Mouse (Mus musculus): ENCODE measurements at regions not wholly inside any gene's neighbourhood (a gene's known extent, or its start where the extent isn't known, plus 50 kb on each side); places are given as distances from the start of the nearest gene placed in this dataset.

- no peak for DNase-seq
Observed at GRCm38 (mm10) chr12:6211266-6211665, 835.8 kb upstream of the Klhl29 start.

GRCm38 (mm10) chr12:6189232-6189631, 813.8 kb upstream of the Klhl29 start:
- no peak for DNase-seq

GRCm38 (mm10) chr12:6168795-6169194, 793.3 kb upstream of the Klhl29 start:
- DNase-seq, result no peak

DNA sequence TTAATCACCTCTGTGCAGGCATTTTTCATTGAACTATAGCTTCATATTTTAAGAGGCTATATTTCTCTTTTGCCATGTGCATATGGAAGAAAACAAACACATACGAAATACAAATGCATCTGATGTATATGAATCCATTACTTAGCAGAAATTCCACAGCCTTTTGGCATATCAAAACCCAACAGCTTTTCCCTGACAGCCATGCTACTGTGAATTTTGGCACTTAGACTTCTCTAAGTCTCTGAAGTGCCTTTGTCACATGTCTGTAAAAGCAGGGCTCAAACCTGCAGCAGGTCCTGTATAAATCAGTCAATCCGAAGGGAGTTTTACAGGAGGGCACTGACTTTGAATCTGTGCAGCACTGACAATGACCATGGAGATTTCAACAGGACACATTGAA, 778.8 kb upstream of the Klhl29 start:
- no peak for DNase-seq

- no peak for DNase-seq
Observed at GRCm38 (mm10) chr12:6151476-6151875, 776.0 kb upstream of the Klhl29 start.

DNA sequence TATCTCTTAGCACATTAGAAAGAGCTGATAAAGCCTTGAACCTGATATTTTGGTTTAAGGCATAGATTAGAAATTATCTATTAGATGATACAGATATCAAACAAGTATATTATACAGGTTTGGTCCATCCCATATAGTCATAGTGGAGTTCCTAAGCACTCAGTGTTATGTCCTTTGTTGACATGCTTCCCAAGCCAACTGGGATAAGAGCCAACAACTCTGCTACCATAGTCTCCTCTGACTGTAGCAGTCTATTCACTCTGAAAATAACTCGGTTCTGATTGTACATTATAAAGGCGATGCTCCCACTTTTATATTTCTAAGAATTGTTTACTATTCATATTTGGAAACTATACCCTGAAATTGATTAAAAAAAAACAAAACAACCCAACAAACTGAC, 757.0 kb upstream of the Klhl29 start:
- no peak for DNase-seq

GRCm38 (mm10) chr12:6119557-6119956, 744.1 kb upstream of the Klhl29 start:
- no peak for DNase-seq

GRCm38 (mm10) chr12:6115254-6115653, 739.8 kb upstream of the Klhl29 start:
- DNase-seq, result no peak

DNA sequence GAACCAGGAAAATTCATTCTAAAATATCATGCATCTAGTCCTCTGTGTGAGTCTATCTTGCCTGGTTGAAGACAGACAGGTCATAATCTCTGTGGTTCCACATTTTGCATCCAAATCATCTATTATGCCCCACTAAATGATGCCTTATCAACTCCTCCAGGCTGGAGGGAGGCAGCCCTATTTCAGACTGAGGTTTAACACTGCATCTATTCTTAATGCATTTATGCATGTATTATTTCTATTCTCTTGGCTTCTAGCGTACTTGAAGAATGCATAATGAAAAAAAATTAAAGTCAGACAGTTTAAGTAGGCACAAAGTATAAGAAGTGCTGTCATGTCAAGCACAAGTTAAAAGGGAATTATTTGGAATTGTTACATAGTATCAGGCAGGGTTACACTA, 721.8 kb upstream of the Klhl29 start:
- no peak for DNase-seq

GRCm38 (mm10) chr12:6087627-6088350, 712.3 kb upstream of the Klhl29 start:
- DNase-seq, result no peak

- no peak for DNase-seq
Observed at GRCm38 (mm10) chr12:6087071-6087470, 711.6 kb upstream of the Klhl29 start.

DNA sequence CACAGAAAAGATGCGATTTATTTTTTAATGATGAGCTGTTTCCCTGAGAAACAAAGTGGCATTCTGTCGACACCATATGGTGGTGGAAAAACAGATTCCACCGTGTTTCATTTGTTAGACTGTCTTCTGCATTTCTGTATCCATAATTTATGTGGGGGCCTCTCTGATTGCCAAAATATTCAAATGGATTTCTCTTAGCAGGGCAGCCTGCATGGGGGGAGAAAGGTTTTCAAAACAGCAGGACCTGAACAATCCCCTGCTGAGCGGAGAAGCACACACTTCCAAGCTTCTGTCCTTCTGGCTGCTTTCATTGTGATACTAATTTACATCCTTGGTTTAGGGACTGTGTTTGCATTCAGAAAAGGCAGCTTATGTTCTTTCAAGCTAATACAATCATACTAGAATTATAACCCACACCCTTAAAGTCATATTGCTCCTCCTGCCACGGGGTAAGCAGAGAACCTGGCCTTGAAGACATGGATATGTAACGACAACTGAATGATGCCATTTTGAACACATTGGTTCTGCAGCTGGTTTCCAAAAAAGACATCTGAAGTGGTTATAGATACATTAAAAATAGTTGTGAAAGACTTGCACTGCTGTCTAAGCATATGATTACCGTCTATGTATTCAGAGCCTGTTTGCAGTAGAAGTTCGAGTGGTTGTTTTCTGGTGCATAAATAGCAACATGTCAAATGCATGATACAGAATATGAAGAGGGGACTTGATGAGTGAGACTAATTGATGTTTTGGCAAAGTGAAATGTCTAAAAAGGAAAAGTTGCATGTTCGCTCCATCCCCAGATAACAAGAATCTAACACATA, 671.6 kb upstream of the Klhl29 start:
- DNase-seq, result no peak

GRCm38 (mm10) chr12:6046110-6046509, 670.6 kb upstream of the Klhl29 start:
- no peak for DNase-seq

- peak; percentile 4 for DNase-seq
Observed at GRCm38 (mm10) chr12:6042326-6042725, 666.8 kb upstream of the Klhl29 start.

DNA sequence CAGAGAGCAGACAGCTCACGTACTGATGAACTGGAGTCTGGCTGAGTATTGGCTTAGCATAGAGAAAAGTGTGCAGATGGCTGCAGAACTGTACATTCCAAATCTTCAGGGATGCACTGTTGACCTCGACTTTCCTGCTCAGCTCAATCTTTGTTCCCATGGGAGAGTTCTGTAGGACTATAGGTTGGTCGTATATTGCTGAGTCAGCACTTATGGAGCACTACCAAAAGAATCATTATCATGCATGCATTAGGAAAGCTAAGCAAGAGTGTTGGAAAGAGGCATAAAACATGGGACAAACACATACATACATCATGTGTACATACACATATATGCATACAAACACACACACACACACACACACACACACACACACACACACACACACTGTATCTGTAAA, 648.6 kb upstream of the Klhl29 start:
- no peak for DNase-seq

DNA sequence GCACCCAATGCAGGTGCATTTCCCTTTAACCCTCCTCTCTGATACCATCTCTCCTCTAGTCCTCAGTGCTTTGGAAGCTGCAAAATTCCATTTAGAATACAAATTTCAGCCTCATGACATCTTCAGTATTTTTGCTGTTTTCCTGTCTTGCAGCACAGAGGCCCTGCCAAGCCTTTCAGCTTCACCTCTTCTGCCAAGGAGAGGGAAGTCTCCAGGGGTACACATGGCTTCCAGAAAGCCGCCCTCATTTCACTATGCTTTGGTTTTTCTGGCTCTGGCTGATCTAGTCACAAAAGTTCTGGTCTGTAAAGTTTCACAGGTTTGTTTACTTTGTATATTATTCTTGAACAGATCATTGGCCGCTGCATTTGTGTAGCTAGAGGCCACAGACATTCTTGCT, 647.0 kb upstream of the Klhl29 start:
- DNase-seq, result no peak

DNA sequence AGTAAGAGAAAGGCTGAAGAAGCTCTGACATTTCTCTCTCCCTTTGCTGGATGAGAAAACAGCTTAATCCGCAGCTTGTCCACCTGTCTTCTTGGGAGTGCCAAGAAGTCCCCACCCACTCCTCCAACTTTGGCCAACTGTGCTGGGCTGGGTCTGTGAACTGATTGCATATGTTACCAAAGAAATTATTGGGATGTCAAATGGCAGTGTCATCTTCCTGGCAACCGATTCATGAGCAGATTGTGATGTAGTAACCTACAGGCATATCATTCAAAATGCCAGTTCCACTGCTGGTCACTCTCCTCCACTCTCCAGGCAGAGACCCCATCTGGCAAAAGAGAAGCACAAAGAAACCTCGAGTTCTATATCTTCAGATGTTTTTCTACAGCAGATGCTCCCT, 625.5 kb upstream of the Klhl29 start:
- no peak for DNase-seq

GRCm38 (mm10) chr12:5997366-5997765, 621.9 kb upstream of the Klhl29 start:
- DNase-seq, result no peak

- DNase-seq, result no peak
Observed at GRCm38 (mm10) chr12:5996672-5997071, 621.2 kb upstream of the Klhl29 start.

DNA sequence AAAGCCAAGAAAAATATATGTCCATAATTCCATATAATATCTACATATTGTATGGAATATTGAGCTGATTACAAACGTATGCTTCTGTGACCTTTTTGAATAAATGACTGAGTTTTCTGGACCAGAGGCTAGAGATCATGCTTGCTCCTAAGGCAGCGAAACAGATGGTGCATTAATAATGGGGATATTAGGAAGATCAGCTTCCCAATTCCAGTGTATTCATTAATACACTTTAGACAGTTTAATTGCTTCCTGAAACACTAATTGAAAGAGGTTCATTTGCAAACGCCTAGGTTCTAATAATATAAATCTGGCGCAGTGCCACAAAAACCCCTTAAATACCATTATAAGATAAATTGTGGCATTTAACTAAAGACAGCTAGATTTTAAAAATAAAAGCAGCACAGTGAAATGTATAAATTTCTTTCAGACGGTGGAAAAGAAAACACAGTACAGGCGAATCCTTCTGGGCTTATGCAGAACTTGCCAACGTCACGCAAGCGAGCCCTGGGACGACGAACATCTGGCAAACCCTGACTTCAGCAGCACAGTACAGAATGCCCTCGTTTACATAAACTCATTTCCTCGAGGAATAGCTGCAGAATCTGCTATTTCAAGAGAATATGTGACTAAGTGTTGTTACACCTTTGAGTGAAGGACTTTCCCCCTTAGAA, 608.6 kb upstream of the Klhl29 start:
- no peak for DNase-seq

GRCm38 (mm10) chr12:5982096-5982495, 606.6 kb upstream of the Klhl29 start:
- no peak for DNase-seq

DNA sequence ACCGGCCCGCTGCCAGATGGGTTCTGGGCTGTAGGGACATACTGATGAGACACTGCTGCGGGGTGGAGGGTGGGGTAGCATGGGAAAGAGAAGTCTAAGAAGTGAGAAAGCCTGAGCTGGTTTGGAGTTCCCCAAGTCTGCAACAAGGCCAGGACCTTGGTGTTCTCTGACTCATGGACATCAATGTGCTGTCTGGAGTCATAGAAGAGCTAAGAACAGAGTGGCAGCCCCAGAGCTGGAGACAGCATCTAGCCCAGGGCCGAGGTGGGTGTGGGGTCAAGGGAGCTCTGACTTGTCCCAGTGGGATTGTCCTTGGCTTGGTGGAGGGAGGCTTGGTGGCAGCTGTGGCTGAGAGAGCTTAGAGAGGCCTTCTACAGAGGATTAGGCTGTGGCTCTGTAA, 600.4 kb upstream of the Klhl29 start:
- DNase-seq, result peak; percentile 55

DNA sequence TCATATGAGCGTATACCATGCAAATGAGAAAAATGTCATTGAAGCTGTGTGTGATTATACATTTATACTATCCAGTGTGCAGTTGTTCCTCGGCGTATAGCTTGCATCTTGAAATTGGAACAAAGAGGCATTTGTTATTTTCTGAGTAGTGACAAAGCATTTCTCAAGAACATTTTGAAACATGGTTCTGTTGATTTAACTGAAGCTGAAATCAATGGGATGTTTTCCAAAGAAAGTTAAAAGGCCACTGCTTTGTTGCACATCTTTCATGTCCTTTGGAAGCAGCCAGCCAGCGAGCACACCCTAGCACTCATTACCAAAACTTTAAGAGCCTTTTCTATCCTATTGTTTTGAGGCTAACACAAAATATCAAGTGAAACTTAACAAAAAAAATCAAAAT, 594.1 kb upstream of the Klhl29 start:
- no peak for DNase-seq

Measured in adrenal gland, postnatal 14 days (tissue).